Mouse (Mus musculus): ENCODE measurements at regions not wholly inside any gene's neighbourhood (a gene's known extent, or its start where the extent isn't known, plus 50 kb on each side); places are given as distances from the start of the nearest gene placed in this dataset.

- TF ChIP-seq CTCF (IDR thresholded peaks at IDR 0.05; ENCODE audit: low read depth, low read length) (no peak), GATA2 (IDR thresholded peaks at IDR 0.05; ENCODE audit: borderline replicate concordance, low read depth, low read length) (no peak), TAL1 (conservative IDR thresholded peaks at IDR 0.05; ENCODE audit: low read depth, low read length) (no peak)
Observed at GRCm38 (mm10) chr4:67447835-67448234, 620.5 kb downstream of the Tlr4 start.
